Mouse (Mus musculus) lung, embryonic 16.5 days (tissue): ENCODE data around the gene Arpp19. TPM values are rescaled to one million over a fixed set of nuclear protein-coding genes. Genes with fewer than 3 reads are reported as not detected.

Experiments used
- ATAC-seq: fragments of 200-750 bp; cut with Nextera tagmentation; 2 replicates; pipeline ENCODE4 v1.8.0; 2017; ENCODE audit warnings: low read depth, mild to moderate bottlenecking, moderate library complexity
- H3K27ac ChIP-seq: fragments of 300-500 bp; sonication (generic); 2 replicates; pipeline ENCODE4 v1.5.1; 2014; ENCODE audit warnings: mild to moderate bottlenecking, control low read depth, low read length
- H3K27me3 ChIP-seq: fragments of 300-500 bp; sonication (generic); 2 replicates; pipeline ENCODE4 v1.6.1; 2014; ENCODE audit warnings: low read depth, low read length, mixed read lengths; ENCODE audit not compliant: control insufficient read depth, insufficient read depth
- H3K36me3 ChIP-seq: fragments of 300-500 bp; sonication (generic); 2 replicates; pipeline ENCODE4 v1.6.1; 2014; ENCODE audit warnings: low read length; ENCODE audit not compliant: control insufficient read depth, insufficient read depth
- H3K4me1 ChIP-seq: fragments of 300-500 bp; sonication (generic); replicated peaks from 2 replicates; pipeline ENCODE4 v1.6.1; 2014; ENCODE audit warnings: low read length, mixed read lengths; ENCODE audit not compliant: control insufficient read depth, insufficient read depth
- H3K4me2 ChIP-seq: fragments of 300-500 bp; sonication (generic); 2 replicates; pipeline ENCODE4 v1.6.1; 2014; ENCODE audit warnings: low read depth, low read length, control low read depth
- H3K4me3 ChIP-seq: fragments of 300-500 bp; sonication (generic); 2 replicates; pipeline ENCODE4 v1.5.1; 2014; ENCODE audit warnings: mild to moderate bottlenecking, low read length, control low read depth
- H3K9ac ChIP-seq: fragments of 300-500 bp; sonication (generic); 2 replicates; pipeline ENCODE4 v1.6.1; 2014; ENCODE audit warnings: low read length, control low read depth
- H3K9me3 ChIP-seq: fragments of 300-500 bp; sonication (generic); 2 replicates; pipeline ENCODE4 v1.6.1; 2016; ENCODE audit warnings: low read length; ENCODE audit not compliant: control insufficient read depth
- WGBS: fragments of 180-500 bp; shearing (Covaris S2); extraction: QIAGEN DNeasy Blood & Tissue Kit; methylation state at CpG from one replicate; pipeline ENCODE4 v1.1.7; 2014; 5-methylcytosine and 5-hydroxymethylcytosine counted together
- polyA plus RNA-seq: library from polyadenylated mRNA; unstranded; fragments of >200 nt; fragmentation: Nextera tagmentation; extraction: Ambion mirVana; gene quantifications from 2 replicates; pipeline ENCODE4 v1.2.1, GENCODE M21; 2015

Gene Arpp19
- polyA plus RNA-seq, 1 experiment from 2014 or later, result 306 TPM

GRCm38 (mm10) chr9:75049100-75049499 lies 11.7 kb downstream of the Arpp19 start:
- no peak overlapping the region for H3K4me2 ChIP-seq
- ATAC-seq, result no peak
- H3K4me3 ChIP-seq, result no peak overlapping the region
- no peak overlapping the region for H3K9ac ChIP-seq
- H3K4me1 ChIP-seq, result peaks cover 9% of the 10 kb centered on the region; the same call in 1 of the 2 replicates
- H3K9me3 ChIP-seq, result no peaks in the 10 kb centered on the region
- H3K36me3 ChIP-seq, result peaks cover 8% of the 10 kb centered on the region; the same call in 1 of the 2 replicates
- no peak overlapping the region for H3K27ac ChIP-seq
- H3K27me3 ChIP-seq, result no peaks in the 10 kb centered on the region
- 52% methylated on average over 3 of the region's 3 CpGs for WGBS

- Histone ChIP-seq H3K9ac (no peak overlapping the region), H3K27me3 (no peaks in the 10 kb centered on the region), H3K9me3 (no peaks in the 10 kb centered on the region), H3K4me2 (no peak overlapping the region), H3K4me1 (peaks cover 9% of the 10 kb centered on the region; the same call in 1 of the 2 replicates), H3K27ac (no peak overlapping the region), H3K36me3 (peaks cover 5% of the 10 kb centered on the region; the same call in 1 of the 2 replicates), H3K4me3 (no peak overlapping the region)
- WGBS, result 20% methylated on average over 3 of the region's 3 CpGs
- ATAC-seq, result peak; percentile 51; the same call in 1 of the 2 replicates
Observed at GRCm38 (mm10) chr9:75050003-75050402, 12.6 kb downstream of the Arpp19 start.

GRCm38 (mm10) chr9:75051841-75052240 lies 14.4 kb downstream of the Arpp19 start:
- no peak overlapping the region for H3K27ac ChIP-seq
- no peak overlapping the region for H3K9ac ChIP-seq
- H3K36me3 ChIP-seq, result peaks cover 7% of the 10 kb centered on the region
- no peak overlapping the region for H3K4me2 ChIP-seq
- H3K4me3 ChIP-seq, result no peak overlapping the region
- H3K4me1 ChIP-seq, result peaks cover 9% of the 10 kb centered on the region; the same call in 1 of the 2 replicates
- 81% methylated on average over 4 of the region's 4 CpGs for WGBS
- no peaks in the 10 kb centered on the region for H3K27me3 ChIP-seq
- H3K9me3 ChIP-seq, result no peaks in the 10 kb centered on the region
- no peak for ATAC-seq

GRCm38 (mm10) chr9:75055046-75055445 lies 17.6 kb downstream of the Arpp19 start:
- H3K27me3 ChIP-seq, result no peaks in the 10 kb centered on the region
- H3K4me1 ChIP-seq, result peaks cover 3% of the 10 kb centered on the region; the same call in 1 of the 2 replicates
- H3K27ac ChIP-seq, result no peak overlapping the region
- H3K36me3 ChIP-seq, result peaks cover 22% of the 10 kb centered on the region
- WGBS, result 82% methylated on average over 5 of the region's 5 CpGs
- no peak overlapping the region for H3K4me2 ChIP-seq
- no peak for ATAC-seq
- H3K4me3 ChIP-seq, result no peak overlapping the region
- no peak overlapping the region for H3K9ac ChIP-seq
- no peaks in the 10 kb centered on the region for H3K9me3 ChIP-seq

- H3K4me2 ChIP-seq, result no peak overlapping the region
Observed at GRCm38 (mm10) chr9:75064678-75065331, 27.4 kb downstream of the Arpp19 start.

GRCm38 (mm10) chr9:75070457-75071028 lies 33.1 kb downstream of the Arpp19 start, which contains the start of gene Myo5a:
Gene Myo5a, plus strand, starts transcription at chr9:75071015.
- peak within 1 kb of the TSS; percentile 88 for H3K4me3 ChIP-seq
- no peaks in the 10 kb centered on the region for H3K27me3 ChIP-seq
- no peak for ATAC-seq
- H3K27ac ChIP-seq, result peak within 1 kb of the TSS; percentile 83
- peaks cover 9% of the 10 kb centered on the region; the same call in 1 of the 2 replicates for H3K4me1 ChIP-seq
- H3K4me2 ChIP-seq, result peak within 1 kb of the TSS; percentile 99
- no peaks in the 10 kb centered on the region for H3K36me3 ChIP-seq
- WGBS, result 17% methylated on average over 23 of the region's 23 CpGs
- H3K9ac ChIP-seq, result peak within 1 kb of the TSS; percentile 89
- H3K9me3 ChIP-seq, result no peaks in the 10 kb centered on the region

More at GRCm38 (mm10) chr9:75064678-75065331, 27.4 kb downstream of the Arpp19 start:
- 50% methylated on average over 9 of the region's 9 CpGs for WGBS
- peak; percentile 41; the same call in 1 of the 2 replicates for ATAC-seq
- Histone ChIP-seq H3K9me3 (no peaks in the 10 kb centered on the region), H3K36me3 (no peaks in the 10 kb centered on the region), H3K4me1 (no peaks in the 10 kb centered on the region), H3K4me3 (no peak overlapping the region), H3K27ac (no peak overlapping the region), H3K27me3 (no peaks in the 10 kb centered on the region), H3K9ac (no peak overlapping the region)

GRCm38 (mm10) chr9:75071029-75071705 lies 33.8 kb downstream of the Arpp19 start:
- Histone ChIP-seq H3K27ac (peak overlapping the region; percentile 83), H3K36me3 (no peaks in the 10 kb centered on the region), H3K9ac (peak overlapping the region; percentile 89), H3K9me3 (no peaks in the 10 kb centered on the region), H3K4me1 (peaks cover 9% of the 10 kb centered on the region; the same call in 1 of the 2 replicates), H3K27me3 (no peaks in the 10 kb centered on the region), H3K4me3 (peak overlapping the region; percentile 88), H3K4me2 (peak overlapping the region; percentile 99)
- WGBS, result 0% methylated on average over 34 of the region's 92 CpGs
- ATAC-seq, result peak; percentile 99

- Histone ChIP-seq H3K4me2 (peak overlapping the region; percentile 99), H3K9ac (peak overlapping the region; percentile 89), H3K4me1 (peaks cover 9% of the 10 kb centered on the region; the same call in 1 of the 2 replicates), H3K27ac (peak overlapping the region; percentile 57; the same call in 1 of the 2 replicates), H3K9me3 (no peaks in the 10 kb centered on the region), H3K36me3 (no peaks in the 10 kb centered on the region), H3K4me3 (peak overlapping the region; percentile 88), H3K27me3 (no peaks in the 10 kb centered on the region)
- WGBS, result 2% methylated on average over 25 of the region's 29 CpGs
- no peak; the same call in 1 of the 2 replicates for ATAC-seq
Observed at GRCm38 (mm10) chr9:75071706-75072192, 34.3 kb downstream of the Arpp19 start.

GRCm38 (mm10) chr9:75072361-75072760 lies 34.9 kb downstream of the Arpp19 start:
- 29% methylated on average over 3 of the region's 3 CpGs for WGBS
- H3K27ac ChIP-seq, result no peak overlapping the region
- peak overlapping the region; percentile 88 for H3K4me3 ChIP-seq
- H3K9ac ChIP-seq, result no peak overlapping the region
- peak overlapping the region; percentile 99 for H3K4me2 ChIP-seq
- H3K27me3 ChIP-seq, result no peaks in the 10 kb centered on the region
- no peak for ATAC-seq
- H3K36me3 ChIP-seq, result no peaks in the 10 kb centered on the region
- H3K4me1 ChIP-seq, result peaks cover 9% of the 10 kb centered on the region; the same call in 1 of the 2 replicates
- no peaks in the 10 kb centered on the region for H3K9me3 ChIP-seq
